Mouse (Mus musculus): Measurements from ENCODE around the gene Cdk14.
"Not testable (repeated sequence)": the region's sequence is repeated elsewhere in the genome, so short reads cannot be mapped to it uniquely, and the experiment has no call there.

The Cdk14 gene

DNA sequence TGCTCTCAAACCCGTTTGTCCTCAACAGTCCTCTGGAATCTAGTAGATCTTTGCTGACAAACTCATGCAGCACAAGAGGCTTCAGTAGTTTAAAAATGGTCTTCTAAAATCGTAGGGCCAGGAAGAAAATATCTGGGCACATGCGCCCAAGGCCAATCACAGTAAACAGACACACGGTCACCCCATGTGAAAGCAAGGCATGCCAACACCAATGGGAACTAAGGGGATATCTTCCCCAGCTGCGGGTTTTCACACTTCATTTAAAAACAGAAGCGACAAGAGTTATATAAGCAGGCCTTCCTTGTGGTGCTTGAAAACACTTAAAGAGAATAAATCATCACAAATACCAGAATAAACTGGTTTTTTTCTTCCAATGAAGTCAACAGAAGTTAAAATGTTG, 165.7 kb downstream of the Cdk14 start:
- TF ChIP-seq POU5F1 (IDR thresholded peaks at IDR 0.05; ENCODE audit: borderline replicate concordance, low read length) (no peak), NANOG (IDR thresholded peaks at IDR 0.05; ENCODE audit: borderline replicate concordance, low read length) (no peak), CTCF (conservative IDR thresholded peaks at IDR 0.05; ENCODE audit: low read length) (no peak)

DNA sequence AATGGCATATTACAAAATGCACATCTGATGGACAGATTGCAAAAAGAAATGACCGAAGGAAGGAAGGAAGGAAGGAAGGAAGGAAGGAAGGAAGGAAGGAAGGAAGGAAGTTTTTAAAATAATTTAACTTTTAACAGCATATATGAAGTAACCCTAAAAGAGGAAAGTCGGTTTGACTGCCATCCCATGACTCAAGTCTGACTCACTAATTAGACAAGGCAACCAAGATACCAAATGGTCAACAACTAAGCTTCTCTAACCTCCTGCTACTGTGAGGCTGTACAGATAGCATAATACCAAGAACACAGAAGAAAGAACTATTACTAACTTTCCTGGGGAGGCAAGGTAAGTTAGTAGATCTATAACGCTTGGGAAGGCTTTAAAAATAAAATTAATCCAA, 166.9 kb downstream of the Cdk14 start:
- no peak overlapping the region for H3K4me3 ChIP-seq (replicated peaks; ENCODE audit: low read length)
- H3K36me3 ChIP-seq (ENCODE audit: insufficient read depth, low read length): no peaks in the 10 kb centered on the region
- no peak for TF ChIP-seq POU5F1 (IDR thresholded peaks at IDR 0.05; ENCODE audit: borderline replicate concordance, low read length)
- TF ChIP-seq CTCF (conservative IDR thresholded peaks at IDR 0.05; ENCODE audit: low read length): no peak
- TF ChIP-seq NANOG (IDR thresholded peaks at IDR 0.05; ENCODE audit: borderline replicate concordance, low read length): no peak
- H3K9me3 ChIP-seq (ENCODE audit: low read length): no peaks in the 10 kb centered on the region
- H3K27me3 ChIP-seq (ENCODE audit: insufficient read depth, low read length): no peaks in the 10 kb centered on the region
- H3K4me1 ChIP-seq (replicated peaks; ENCODE audit: low read depth, low read length): no peaks in the 10 kb centered on the region

More for the DNA sequence above, 165.7 kb downstream of the Cdk14 start:
- Histone ChIP-seq H3K36me3 (ENCODE audit: insufficient read depth, low read length) (no peaks in the 10 kb centered on the region), H3K9me3 (ENCODE audit: low read length) (no peaks in the 10 kb centered on the region), H3K4me1 (replicated peaks; ENCODE audit: low read depth, low read length) (no peaks in the 10 kb centered on the region), H3K4me3 (replicated peaks; ENCODE audit: low read length) (no peak overlapping the region), H3K27me3 (ENCODE audit: insufficient read depth, low read length) (no peaks in the 10 kb centered on the region)

DNA sequence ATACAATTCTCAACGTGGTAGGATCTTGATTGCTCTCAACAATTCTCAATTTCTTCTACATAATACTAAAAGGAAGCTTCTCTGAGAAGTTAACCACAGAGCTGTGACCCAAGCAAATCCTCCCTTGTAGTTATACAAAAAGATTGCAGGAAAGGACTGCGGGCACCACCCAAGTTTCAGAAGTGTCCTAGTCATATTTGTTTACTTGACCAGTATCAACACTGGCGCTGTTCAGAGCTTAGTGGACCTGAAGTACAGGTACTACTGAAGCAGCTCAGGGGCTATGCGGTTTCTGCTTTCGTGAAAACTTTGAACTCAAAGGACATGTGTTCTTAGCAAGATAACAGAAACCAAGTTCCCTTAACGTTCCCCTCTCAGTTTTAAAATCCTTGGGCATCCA, 172.4 kb downstream of the Cdk14 start:
- Histone ChIP-seq H3K4me1 (replicated peaks; ENCODE audit: low read depth, low read length) (no peaks in the 10 kb centered on the region), H3K9me3 (ENCODE audit: low read length) (no peaks in the 10 kb centered on the region)
- TF ChIP-seq NANOG (IDR thresholded peaks at IDR 0.05; ENCODE audit: borderline replicate concordance, low read length): no peak
- no peak for TF ChIP-seq POU5F1 (IDR thresholded peaks at IDR 0.05; ENCODE audit: borderline replicate concordance, low read length)
- no peak for TF ChIP-seq CTCF (conservative IDR thresholded peaks at IDR 0.05; ENCODE audit: low read length)

DNA sequence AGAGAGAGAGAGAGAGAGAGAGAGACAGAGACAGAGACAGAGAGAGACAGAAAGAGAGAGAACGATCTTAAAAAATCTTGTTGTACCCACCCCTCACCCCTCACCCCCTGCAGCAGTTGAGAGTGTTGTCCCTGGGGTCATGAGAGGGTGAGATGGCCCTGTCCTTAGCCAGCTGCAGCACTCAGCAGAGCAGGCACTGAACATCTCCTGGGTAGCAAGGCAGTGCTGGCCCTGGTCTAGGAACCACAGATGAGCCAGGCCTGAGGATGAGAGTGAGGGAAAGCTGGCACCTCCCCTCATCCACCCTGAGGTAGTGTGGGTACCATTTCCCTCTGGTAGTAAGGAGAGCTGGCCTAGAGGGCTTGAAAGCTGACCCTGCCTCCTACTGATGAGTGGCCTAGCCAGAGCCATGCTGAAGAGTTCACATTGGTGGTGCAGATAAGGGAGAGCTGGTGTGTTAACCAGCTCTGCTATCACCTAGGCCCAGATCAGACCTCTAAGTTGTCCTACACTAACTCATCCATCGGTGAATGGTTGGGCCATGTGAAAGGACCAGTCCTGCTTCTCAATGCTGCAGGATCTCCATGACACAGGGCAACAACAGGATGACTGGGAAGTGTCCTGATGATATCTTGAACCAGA, 173.5 kb downstream of the Cdk14 start:
- Histone ChIP-seq H3K36me3 (ENCODE audit: insufficient read depth, low read length) (no peaks in the 10 kb centered on the region), H3K4me3 (replicated peaks; ENCODE audit: low read length) (no peak overlapping the region), H3K27me3 (ENCODE audit: insufficient read depth, low read length) (no peaks in the 10 kb centered on the region), H3K4me1 (replicated peaks; ENCODE audit: low read depth, low read length) (no peaks in the 10 kb centered on the region), H3K9me3 (ENCODE audit: low read length) (no peaks in the 10 kb centered on the region)
- TF ChIP-seq CTCF (conservative IDR thresholded peaks at IDR 0.05; ENCODE audit: low read length): no peak
- TF ChIP-seq POU5F1 (IDR thresholded peaks at IDR 0.05; ENCODE audit: borderline replicate concordance, low read length): no peak
- TF ChIP-seq NANOG (IDR thresholded peaks at IDR 0.05; ENCODE audit: borderline replicate concordance, low read length): no peak

More for the DNA sequence above, 172.4 kb downstream of the Cdk14 start:
- no peaks in the 10 kb centered on the region for H3K27me3 ChIP-seq (ENCODE audit: insufficient read depth, low read length)
- H3K36me3 ChIP-seq (ENCODE audit: insufficient read depth, low read length): no peaks in the 10 kb centered on the region
- H3K4me3 ChIP-seq (replicated peaks; ENCODE audit: low read length): no peak overlapping the region

DNA sequence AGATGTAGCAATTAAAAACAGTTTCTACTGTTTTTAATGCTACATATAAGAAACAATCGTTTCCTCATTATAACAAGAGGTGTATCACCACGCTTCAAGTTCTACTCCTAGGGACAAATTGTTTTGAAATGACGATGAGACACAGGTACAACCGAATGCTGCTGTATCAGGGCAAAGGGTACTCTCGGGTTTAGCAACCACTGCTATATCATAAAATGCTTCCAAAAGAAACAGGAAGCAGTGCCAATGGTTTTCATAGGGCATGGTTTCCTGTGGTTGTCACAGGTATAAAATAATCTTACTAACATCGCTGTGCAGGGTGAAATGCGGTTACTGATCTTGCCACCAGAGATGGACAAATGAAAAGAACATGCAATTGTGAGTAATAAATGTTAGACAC, 174.9 kb downstream of the Cdk14 start:
- Histone ChIP-seq H3K36me3 (ENCODE audit: insufficient read depth, low read length) (no peaks in the 10 kb centered on the region), H3K4me3 (replicated peaks; ENCODE audit: low read length) (no peak overlapping the region), H3K4me1 (replicated peaks; ENCODE audit: low read depth, low read length) (no peaks in the 10 kb centered on the region), H3K27me3 (ENCODE audit: insufficient read depth, low read length) (no peaks in the 10 kb centered on the region), H3K9me3 (ENCODE audit: low read length) (peaks cover 3% of the 10 kb centered on the region; the same call in 1 of the 2 replicates)
- no peak for TF ChIP-seq NANOG (IDR thresholded peaks at IDR 0.05; ENCODE audit: borderline replicate concordance, low read length)
- no peak for TF ChIP-seq CTCF (conservative IDR thresholded peaks at IDR 0.05; ENCODE audit: low read length)
- TF ChIP-seq POU5F1 (IDR thresholded peaks at IDR 0.05; ENCODE audit: borderline replicate concordance, low read length): no peak

DNA sequence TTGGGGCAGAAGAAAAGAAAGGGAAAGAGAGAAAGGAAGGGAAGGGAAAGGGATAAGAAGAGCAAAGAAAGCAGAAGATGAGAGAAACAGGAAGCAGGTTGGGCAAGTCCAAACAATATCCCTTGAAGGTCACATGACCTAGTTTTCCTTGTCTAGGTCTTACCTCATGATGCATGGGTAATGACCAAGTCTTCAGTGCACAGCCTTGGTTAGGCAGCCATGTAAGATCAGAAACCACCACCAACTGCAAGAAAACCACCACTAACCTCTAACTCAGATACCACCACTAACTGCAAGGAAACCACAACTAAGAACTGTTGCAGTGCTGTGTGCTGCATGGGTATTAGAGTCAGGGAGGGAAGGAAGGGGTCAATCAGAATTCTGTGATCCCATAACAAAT, 176.5 kb downstream of the Cdk14 start:
- Histone ChIP-seq H3K4me1 (replicated peaks; ENCODE audit: low read depth, low read length) (no peaks in the 10 kb centered on the region), H3K4me3 (replicated peaks; ENCODE audit: low read length) (no peak overlapping the region), H3K27me3 (ENCODE audit: insufficient read depth, low read length) (no peaks in the 10 kb centered on the region), H3K9me3 (ENCODE audit: low read length) (peaks cover 5% of the 10 kb centered on the region; the same call in 1 of the 2 replicates), H3K36me3 (ENCODE audit: insufficient read depth, low read length) (no peaks in the 10 kb centered on the region)
- TF ChIP-seq POU5F1 (IDR thresholded peaks at IDR 0.05; ENCODE audit: borderline replicate concordance, low read length) (no peak), NANOG (IDR thresholded peaks at IDR 0.05; ENCODE audit: borderline replicate concordance, low read length) (no peak), CTCF (conservative IDR thresholded peaks at IDR 0.05; ENCODE audit: low read length) (no peak)

DNA sequence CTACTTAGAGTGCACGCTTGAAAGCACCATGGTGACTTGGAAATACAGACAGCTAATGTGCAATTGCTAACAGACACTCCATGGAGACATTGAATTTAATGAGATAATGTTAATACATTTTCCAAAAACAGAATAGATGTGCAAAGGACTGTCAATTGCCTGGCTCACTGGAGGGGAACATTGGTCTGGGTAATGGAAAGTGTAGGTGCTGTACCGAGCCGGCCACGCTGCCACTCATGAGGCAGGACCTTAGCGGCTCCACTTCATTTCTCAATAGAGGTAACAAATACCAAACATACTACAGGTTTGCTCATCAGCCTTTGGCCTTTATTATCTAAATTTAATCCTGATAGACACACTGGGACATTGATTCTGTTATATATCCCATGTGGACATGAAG, 177.4 kb downstream of the Cdk14 start:
- H3K9me3 ChIP-seq (ENCODE audit: low read length): peaks cover 15% of the 10 kb centered on the region
- no peaks in the 10 kb centered on the region for H3K27me3 ChIP-seq (ENCODE audit: insufficient read depth, low read length)
- TF ChIP-seq CTCF (conservative IDR thresholded peaks at IDR 0.05; ENCODE audit: low read length): no peak
- H3K36me3 ChIP-seq (ENCODE audit: insufficient read depth, low read length): no peaks in the 10 kb centered on the region
- no peaks in the 10 kb centered on the region for H3K4me1 ChIP-seq (replicated peaks; ENCODE audit: low read depth, low read length)
- H3K4me3 ChIP-seq (replicated peaks; ENCODE audit: low read length): no peak overlapping the region

DNA sequence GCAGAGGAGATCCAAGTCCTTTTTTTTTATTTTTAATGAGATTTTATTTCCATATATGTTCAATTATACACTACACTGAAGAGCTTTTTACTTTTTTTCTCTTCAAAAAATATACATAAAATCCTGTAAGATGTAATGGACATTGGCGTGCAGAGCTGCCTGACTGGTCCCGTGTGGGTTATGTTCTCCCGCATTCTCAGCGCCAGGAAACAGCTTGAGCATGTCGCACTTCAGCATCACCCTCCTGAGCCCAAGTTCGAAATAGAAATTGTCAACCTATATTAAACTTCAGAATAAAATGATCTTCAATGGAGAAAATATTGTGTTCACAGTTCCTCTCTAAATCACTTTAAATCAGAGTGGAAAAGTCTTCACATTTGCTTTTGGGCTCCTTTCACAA, 179.0 kb downstream of the Cdk14 start:
- Histone ChIP-seq H3K27me3 (ENCODE audit: insufficient read depth, low read length) (no peaks in the 10 kb centered on the region), H3K4me3 (replicated peaks; ENCODE audit: low read length) (no peak overlapping the region), H3K4me1 (replicated peaks; ENCODE audit: low read depth, low read length) (no peaks in the 10 kb centered on the region), H3K9me3 (ENCODE audit: low read length) (peaks cover 29% of the 10 kb centered on the region), H3K36me3 (ENCODE audit: insufficient read depth, low read length) (no peaks in the 10 kb centered on the region)
- TF ChIP-seq NANOG (IDR thresholded peaks at IDR 0.05; ENCODE audit: borderline replicate concordance, low read length): no peak
- TF ChIP-seq CTCF (conservative IDR thresholded peaks at IDR 0.05; ENCODE audit: low read length): no peak
- no peak for TF ChIP-seq POU5F1 (IDR thresholded peaks at IDR 0.05; ENCODE audit: borderline replicate concordance, low read length)

DNA sequence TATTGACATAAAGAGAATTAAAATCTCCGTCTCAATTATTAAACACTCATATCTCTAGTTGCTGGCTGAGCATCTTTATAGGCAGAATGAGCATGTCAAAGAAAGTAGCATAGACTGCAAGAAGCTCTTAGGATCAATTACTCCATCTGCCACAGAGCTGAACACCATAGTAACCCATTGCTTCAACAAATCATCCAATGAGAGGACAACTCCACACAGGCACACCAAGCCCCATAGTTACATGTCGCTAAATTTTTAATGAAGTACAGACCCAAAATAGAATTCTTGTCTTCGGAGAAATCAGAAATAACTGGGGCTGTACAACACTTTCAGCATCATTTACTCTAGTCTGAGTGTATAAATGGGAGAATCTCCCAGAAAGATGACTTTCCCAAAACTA, 180.0 kb downstream of the Cdk14 start:
- H3K4me1 ChIP-seq (replicated peaks; ENCODE audit: low read depth, low read length): no peaks in the 10 kb centered on the region
- peaks cover 37% of the 10 kb centered on the region for H3K9me3 ChIP-seq (ENCODE audit: low read length)
- H3K4me3 ChIP-seq (replicated peaks; ENCODE audit: low read length): no peak overlapping the region
- no peaks in the 10 kb centered on the region for H3K27me3 ChIP-seq (ENCODE audit: insufficient read depth, low read length)
- no peaks in the 10 kb centered on the region for H3K36me3 ChIP-seq (ENCODE audit: insufficient read depth, low read length)
- TF ChIP-seq NANOG (IDR thresholded peaks at IDR 0.05; ENCODE audit: borderline replicate concordance, low read length): no peak
- TF ChIP-seq CTCF (conservative IDR thresholded peaks at IDR 0.05; ENCODE audit: low read length): no peak
- TF ChIP-seq POU5F1 (IDR thresholded peaks at IDR 0.05; ENCODE audit: borderline replicate concordance, low read length): no peak

DNA sequence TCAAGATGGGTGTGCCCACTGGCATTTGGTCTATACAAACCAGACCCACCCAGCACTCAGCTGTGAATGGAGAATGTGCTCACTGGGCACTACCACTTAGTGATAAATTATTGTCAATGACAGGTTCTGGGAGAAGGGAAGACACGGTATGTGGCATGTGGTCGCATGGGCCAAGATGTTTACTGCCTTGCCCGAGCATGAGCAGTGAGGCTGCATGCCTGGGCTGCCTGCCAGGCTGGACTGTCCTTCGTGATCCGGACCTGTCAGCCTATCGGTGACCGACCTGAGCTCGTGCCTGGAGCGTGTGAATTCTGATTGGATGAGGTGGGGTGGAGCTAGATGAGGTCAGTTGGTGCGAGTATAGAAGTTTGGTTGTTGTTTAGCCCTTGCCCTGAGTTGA, 185.2 kb downstream of the Cdk14 start:
- not testable (repeated sequence) for H3K4me1 ChIP-seq (replicated peaks; ENCODE audit: low read depth, low read length); H3K36me3 ChIP-seq (ENCODE audit: insufficient read depth, low read length); H3K27me3 ChIP-seq (ENCODE audit: insufficient read depth, low read length); H3K4me3 ChIP-seq (replicated peaks; ENCODE audit: low read length)
- H3K9me3 ChIP-seq (ENCODE audit: low read length): peaks cover 38% of the 10 kb centered on the region

Data from E14TG2a.4 (cell line).